Mouse (Mus musculus): ENCODE results near the gene Fam98a.

DNA sequence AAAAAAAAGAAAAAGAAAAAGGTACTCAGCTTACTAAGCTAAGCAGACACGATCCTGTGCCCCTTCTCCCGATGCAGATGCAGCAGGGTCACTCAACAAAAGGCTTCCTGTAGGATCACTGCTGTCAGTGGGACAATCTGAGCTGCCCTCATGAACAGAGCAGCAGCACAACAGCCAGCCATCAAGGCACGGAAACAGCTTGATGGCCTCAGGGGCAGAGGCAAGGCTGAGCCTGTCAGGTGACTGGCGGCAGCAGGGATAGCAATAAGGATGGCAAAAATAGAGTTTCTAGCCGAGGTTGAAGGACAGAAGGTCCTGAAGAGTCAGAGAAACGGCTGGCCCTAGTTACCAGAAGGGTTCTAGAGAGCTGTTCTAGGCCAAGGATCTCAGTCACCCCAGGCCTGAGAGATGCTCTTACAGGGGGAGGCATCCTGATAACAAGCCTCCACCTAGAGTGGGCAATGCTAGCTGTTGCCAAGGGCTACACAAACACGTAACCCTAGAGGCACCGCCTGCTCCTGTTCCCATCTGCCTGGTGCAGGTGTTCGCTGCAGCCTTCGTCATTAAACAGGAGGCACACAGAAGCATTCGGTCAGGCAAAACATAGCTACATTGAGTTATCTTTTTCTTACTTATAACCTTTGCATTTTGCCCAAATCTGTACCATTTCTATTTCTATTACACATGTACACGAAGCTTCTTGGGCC is 17.3 kb downstream of the Fam98a start:
- TF ChIP-seq POLR2A (IDR thresholded peaks at IDR 0.05; ENCODE audit: borderline replicate concordance, control insufficient read depth, low read depth, low read length) (no peak), CTCF (IDR thresholded peaks at IDR 0.05; ENCODE audit: control insufficient read depth, insufficient read depth, low read length) (no peak)
